Mouse (Mus musculus) left cerebral cortex, adult 2 months (tissue): ENCODE data around the gene Clec9a. TPM values are rescaled to one million over a fixed set of nuclear protein-coding genes. Genes with fewer than 3 reads are reported as not detected.

Experiments
- DNase-seq, 2 experiments: peaks; one replicate each; pipeline ENCODE4 v3.0.0; 2021 to 2022; ENCODE audit warnings: low spot score in 2 of 2, mixed read lengths in 1 of 2; ENCODE audit errors: extremely low spot score in 1 of 2
- H3K27ac ChIP-seq: fragments of 200-600 bp; 2 replicates; pipeline ENCODE4 v1.8.1; 2022
- H3K4me3 ChIP-seq: fragments of 200-600 bp; 2 replicates; pipeline ENCODE4 v1.8.1; 2022
- CTCF ChIP-seq: fragments of 200-600 bp; IDR thresholded peaks from 2 replicates; pipeline ENCODE4 v1.8.1; 2022; ENCODE audit warnings: antibody characterized with exemption, mild to moderate bottlenecking, moderate library complexity
- intact Hi-C: fragments of 180-260 bp; cut with DNase I; formaldehyde crosslinking; loops from one replicate; pipeline ENCODE4 v1.15.1; 2025
- total RNA-seq, 2 experiments: library from RNA; stranded (reverse); gene quantifications; 2 replicates each; pipeline ENCODE4 v1.2.3; 2021

Gene Clec9a
- total RNA-seq, 2 experiments from 2014 or later = not detected

DNA sequence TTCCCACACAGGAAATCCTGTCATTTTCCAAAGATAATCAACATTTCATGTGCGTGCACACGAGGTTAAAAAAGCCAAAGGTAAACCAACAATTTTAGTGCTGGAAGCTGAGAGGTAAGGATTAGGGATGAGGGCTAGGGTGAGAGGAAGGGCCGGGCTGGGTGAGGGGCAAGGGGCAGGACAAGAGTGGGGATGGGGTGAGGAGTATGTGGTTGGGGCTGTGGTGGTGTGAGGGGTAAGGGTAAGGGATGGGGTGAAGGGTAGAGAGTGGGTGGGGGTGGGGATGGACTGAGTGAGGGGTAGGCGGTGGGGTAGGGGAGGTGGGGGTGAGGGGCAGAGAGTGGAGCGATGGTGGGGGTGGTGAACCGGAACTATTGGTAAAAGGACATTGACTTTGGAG, 14.9 kb upstream of the Clec9a start:
- Histone ChIP-seq H3K4me3 (no peak overlapping the region), H3K27ac (no peak overlapping the region)
- no peak for TF ChIP-seq CTCF
- intact Hi-C loops = loop anchor here (1.0 kb wide), 3 partner anchors 83 to 166 kb away; no protein-coding TSS in a partner anchor
- no peak for DNase-seq

DNA sequence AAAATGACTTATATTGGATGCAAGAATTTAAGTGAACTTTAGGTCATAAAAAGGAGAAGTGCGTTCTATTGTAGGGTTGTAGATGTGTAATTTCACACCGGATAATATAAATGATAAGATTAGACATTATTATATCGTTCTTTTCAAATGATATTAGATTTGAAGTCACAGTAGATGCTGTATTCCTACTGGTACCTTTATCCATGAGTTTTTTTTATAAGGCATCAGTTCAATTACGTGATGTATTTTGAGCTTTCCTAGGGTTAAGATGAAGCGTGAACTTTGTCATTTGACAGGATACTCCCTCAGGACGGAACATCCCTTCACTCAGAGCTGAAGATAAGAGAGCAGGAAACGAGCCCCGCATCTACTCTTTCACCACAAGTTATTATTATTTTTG, 11.7 kb upstream of the Clec9a start, which contains the start of gene Clec1b:
TSS of gene Clec1b (plus strand) at position 301 of the 400 bp plus-strand sequence.
- no peak for DNase-seq
- no peak for TF ChIP-seq CTCF
- intact Hi-C loops = no loop called here
- Histone ChIP-seq H3K27ac (no peak within 1 kb of the TSS), H3K4me3 (no peak within 1 kb of the TSS)

DNA sequence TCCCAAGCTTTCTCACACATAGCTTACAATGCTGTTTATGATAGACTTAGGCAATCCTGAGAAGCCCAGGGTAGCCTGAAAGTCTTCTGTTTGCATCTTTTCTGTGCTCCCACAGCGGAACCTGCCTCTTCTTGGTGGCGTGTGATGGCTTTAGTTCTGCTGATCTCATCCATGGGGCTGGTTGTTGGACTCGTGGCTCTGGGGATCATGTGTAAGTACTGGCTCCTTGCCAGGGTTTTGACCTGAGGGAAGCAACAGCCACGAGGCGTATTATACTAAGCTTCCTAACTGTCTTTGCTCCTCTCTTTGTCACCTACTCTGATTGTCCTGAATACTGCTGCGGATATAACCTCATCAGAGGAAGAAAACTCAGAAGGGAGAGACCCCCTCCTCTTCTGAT, 8.7 kb upstream of the Clec9a start:
- intact Hi-C loops = no loop called here
- H3K4me3 ChIP-seq = no peak overlapping the region
- no peak overlapping the region for H3K27ac ChIP-seq
- TF ChIP-seq CTCF = no peak
- DNase-seq = no peak

DNA sequence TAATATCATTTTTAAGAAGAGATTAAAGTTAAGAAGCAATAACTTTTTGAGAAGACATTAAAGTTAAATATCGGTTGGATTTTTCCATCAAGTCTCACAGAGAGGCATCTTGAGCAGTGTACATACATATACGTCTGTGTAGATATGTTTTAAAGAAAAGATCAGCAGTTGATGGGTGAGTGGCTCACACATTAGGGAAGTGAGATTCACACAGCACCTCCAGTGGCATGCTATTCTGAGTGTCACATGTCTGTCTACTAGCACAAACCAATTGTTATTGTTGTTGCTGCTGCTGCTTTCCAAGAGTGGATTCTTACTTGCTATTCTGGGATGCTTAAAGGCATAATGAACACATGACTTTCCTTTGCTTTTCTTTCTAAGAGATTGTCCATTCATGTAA, 6.3 kb upstream of the Clec9a start:
- no peak for DNase-seq
- H3K4me3 ChIP-seq = no peak overlapping the region
- TF ChIP-seq CTCF = no peak

DNA sequence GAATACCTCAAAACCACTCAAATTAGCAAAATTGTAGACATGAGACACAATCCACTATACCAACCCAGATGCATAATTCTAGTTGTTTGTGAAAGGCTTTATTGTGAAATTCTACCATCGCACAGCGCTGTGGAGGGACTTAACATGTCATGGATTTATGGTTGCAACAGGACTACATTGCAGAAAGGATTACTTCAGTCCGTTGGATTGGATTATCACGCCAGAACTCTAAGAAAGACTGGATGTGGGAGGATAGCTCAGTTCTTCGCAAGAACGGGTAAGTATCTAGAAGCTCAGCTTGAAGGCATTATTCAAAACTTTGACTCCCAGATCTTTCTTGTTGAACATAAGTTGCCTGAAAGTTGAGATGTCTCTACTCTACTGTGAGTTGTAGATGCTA, 5.3 kb upstream of the Clec9a start:
- DNase-seq = no peak
- Histone ChIP-seq H3K4me3 (no peak overlapping the region), H3K27ac (no peak overlapping the region)
- no peak for TF ChIP-seq CTCF
- intact Hi-C loops = no loop called here

More for the DNA sequence above, 6.3 kb upstream of the Clec9a start:
- no peak overlapping the region for H3K27ac ChIP-seq
- intact Hi-C loops = no loop called here

DNA sequence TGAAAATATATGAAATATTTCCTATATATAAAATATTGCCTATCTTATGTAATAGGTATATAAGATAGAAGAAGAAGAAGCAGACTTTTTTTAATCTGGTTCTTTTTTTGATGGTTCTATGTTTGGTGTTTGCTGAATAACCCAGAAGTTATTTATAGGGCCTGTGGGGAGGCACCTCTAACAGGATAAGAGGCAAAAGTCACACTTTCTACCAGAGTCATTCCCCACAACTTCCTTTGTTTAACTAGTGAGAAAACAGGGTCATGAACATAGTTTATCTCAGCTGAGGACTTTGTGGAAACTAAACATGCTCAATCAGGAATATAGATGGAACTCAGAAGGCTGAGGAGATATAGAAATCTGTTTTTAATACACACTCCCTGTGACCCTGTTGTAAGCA, 2.7 kb upstream of the Clec9a start:
- no peak overlapping the region for H3K4me3 ChIP-seq
- intact Hi-C loops = no loop called here
- no peak for DNase-seq
- no peak overlapping the region for H3K27ac ChIP-seq
- no peak for TF ChIP-seq CTCF

DNA sequence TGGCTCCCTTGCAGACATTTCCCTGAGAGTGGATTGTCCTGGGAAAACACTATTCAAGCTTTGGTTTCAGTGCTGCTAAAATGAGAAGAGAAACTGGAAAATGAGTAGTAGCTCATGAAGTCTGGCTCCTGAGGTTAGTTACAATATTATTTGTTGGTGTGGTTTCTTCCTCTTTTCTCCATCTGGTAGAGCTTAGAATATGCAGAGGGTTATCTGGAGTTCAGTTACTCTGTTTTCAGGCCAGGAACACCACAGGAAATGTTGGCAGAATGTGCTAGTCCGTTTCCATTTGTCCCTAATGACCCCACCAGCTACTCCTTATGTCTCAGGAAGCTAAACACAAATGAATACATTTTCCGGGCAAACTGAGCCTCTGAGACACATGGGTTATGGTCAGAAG, 1.3 kb upstream of the Clec9a start:
- intact Hi-C loops = no loop called here

DNA sequence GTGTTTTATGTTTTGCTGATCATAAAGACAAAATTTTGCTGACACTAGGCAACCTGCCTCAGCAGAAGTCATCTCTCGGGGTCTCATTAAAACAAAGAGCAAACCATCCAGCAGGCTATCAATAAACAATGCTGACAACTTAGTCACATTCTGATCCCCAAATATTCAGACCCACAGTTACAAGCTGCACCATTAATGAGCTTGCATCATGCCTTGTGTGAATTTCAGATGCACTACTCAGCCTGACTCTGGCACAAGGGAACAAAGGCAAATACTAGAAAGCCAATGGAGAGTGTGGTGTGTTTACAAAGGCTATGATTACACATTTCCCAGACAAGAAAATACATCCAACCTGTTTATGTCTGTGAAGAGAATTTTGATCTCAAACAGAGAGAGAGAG, 5.5 kb downstream of the Clec9a start:
- no peak for DNase-seq
- Histone ChIP-seq H3K4me3 (no peak overlapping the region), H3K27ac (no peak overlapping the region)
- no peak for TF ChIP-seq CTCF
- intact Hi-C loops = no loop called here

More for the DNA sequence above, 1.3 kb upstream of the Clec9a start:
- H3K27ac ChIP-seq = no peak overlapping the region
- TF ChIP-seq CTCF = no peak
- H3K4me3 ChIP-seq = no peak overlapping the region
- no peak for DNase-seq

DNA sequence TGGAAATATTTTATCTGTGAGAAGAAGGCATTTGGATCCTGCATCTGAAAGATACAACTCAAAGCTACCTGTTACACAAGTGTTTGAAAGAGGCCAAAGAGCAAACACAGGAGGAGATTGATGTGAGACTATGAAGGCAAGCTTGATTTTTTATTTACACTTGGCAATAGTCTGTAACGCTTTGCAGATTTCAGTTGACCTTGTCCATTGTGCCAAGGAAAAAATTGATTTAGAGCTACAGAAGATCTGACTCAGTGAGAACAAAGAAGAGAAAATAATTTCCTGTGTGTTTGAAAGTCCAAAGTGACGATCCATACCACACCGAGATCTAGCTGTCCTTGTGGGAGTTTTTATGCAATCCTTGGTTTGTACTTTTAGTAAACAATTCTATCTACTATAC, 13.6 kb downstream of the Clec9a start:
- TF ChIP-seq CTCF = no peak
- intact Hi-C loops = no loop called here
- no peak for DNase-seq

DNA sequence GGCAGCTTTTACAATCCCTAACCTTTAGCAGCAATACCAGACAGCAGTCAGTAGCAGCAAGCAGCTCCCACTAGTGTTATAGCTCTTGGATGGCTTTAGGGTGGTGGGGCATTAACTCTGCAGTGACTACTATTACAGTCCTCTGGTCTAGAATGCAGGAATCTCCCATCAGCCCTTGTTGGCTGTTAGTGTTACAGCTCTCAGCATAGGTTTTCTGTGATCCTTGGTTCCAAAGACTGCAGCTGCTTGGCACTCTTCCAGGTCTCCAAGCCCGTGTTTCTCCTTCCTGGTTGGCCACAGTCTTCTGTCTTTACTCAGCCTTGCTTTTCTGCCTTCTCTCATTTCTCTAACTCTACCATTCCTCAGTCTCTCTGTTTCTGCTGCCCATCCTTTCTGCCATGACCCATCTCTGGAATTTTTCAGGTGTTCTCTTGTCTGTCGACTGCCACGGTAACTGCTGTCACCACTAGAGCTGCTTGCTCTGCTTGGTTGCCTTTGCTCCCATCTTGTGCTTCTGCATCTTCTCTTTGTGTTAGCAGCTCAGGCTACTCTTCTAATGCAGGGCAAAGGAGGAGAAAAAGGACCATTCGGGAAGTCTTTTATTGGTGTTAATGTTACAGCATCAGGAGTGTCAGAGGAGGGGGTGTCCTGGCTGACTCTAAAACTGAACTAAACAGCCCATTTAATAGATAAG, 14.5 kb downstream of the Clec9a start:
- no peak for TF ChIP-seq CTCF

More for the DNA sequence above, 13.6 kb downstream of the Clec9a start:
- Histone ChIP-seq H3K4me3 (no peak overlapping the region), H3K27ac (no peak overlapping the region)

DNA sequence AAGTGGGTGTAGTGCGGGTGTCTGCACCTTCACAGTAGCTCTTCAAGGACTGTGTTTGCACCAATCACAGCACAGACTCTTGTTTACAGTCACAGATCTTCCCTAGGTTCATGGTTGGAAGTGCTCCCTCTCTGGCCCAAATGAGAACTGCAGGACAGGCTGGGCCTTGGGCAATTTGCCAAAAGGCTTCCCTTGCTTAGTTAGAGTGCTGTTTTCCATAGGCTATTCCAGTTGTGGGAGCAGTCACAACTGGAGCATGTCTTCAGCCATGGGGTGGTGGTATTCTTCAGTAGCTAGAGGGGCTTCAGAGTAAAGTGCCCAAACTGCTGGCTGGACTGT, 15.0 kb downstream of the Clec9a start:
- intact Hi-C loops = no loop called here
- TF ChIP-seq CTCF = peak; percentile 91
- Histone ChIP-seq H3K4me3 (no peak overlapping the region), H3K27ac (no peak overlapping the region)
- peak; percentile 44 to 53 for DNase-seq

More for the DNA sequence above, 14.5 kb downstream of the Clec9a start:
- H3K4me3 ChIP-seq = no peak overlapping the region
- H3K27ac ChIP-seq = no peak overlapping the region
- no peak for DNase-seq
- intact Hi-C loops = no loop called here

DNA sequence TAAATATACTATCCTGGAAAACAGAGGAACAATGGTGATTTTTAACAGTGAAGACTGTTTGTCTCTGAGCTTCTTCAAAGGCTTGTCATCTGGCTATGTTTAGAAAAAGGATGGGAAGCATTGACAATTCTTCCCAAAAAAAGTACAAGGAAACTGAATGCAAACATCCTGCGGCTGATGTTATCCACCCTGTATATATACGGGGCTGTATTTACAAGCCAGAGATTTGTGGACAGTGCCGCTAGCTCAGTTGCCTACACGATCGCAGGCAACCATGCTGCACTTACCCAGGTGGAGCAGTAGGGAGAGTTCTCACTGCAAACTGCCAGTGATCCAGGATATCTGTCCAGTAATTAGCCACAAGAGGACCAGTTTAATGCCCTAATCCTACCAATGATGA, 16.6 kb downstream of the Clec9a start:
- Histone ChIP-seq H3K27ac (0 out of 2 replicates have a peak overlapping the region, but pooled peaks have one; percentile 32), H3K4me3 (no peak overlapping the region)
- intact Hi-C loops = no loop called here
- TF ChIP-seq CTCF = no peak
- no peak for DNase-seq

DNA sequence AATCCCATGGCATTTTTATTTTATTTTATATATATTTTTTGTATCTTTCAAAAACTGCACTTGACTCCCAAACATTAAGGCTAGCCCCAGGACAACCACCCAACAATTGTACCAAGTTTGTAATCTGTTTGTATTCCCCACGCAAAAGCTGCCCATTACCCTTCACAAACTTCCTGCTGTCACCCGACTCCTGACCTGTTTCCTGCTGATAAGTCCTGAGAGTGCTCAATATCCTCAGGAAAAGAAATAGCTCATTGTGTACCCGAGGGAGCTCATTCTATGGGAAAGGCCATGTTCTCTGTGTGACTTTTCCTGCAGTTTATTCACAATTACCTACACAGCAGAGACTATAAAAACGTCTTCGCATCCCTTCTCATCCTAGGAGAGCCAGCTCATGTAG, 17.1 kb downstream of the Clec9a start:
- TF ChIP-seq CTCF = no peak
- H3K27ac ChIP-seq = no peak overlapping the region
- H3K4me3 ChIP-seq = no peak overlapping the region
- intact Hi-C loops = no loop called here
- no peak for DNase-seq
